In the genomic region with DNA sequence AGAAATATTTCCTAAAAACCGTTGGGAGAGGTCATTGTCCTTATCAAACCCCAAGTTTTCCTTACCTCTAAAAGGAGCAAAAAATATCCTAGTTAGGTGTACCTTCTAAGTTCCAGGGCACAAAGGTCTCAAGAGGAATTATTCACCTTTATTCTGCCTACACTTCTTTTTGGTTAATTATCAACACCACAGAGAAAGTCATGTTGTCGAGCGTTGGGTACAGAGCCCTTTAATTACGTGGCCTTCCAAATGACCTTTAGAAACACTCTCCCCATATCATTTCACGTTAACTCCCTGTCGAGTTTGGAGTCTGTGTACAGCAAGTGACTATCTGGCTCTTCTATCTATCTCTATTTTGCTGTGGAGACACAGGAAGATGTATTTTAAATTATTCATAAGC, we compare ENCODE assay signal across 22 mouse cellular contexts.
A peak's percentile ranks its signal among the peaks of the same experiment; 100 is the strongest.
DNase-seq lines count a peak whose midpoint lies in the region; ATAC-seq and TF ChIP-seq lines count a peak whose summit lies in the region.
"Had no signal": no experiment of that assay in that cellular context is flagged by ENCODE, and none has a peak within 500 bp of the region (broad histone marks: within the 10 kb centered on the region; RNA-seq: fewer than 3 reads in every experiment).

No protein-coding gene starts in this region.

- no peak overlapping the region for H3K9ac ChIP-seq in intestine, embryonic 16.5 days (ENCODE audit: low read depth, low read length)
- no peak overlapping the region for H3K9ac ChIP-seq in intestine, postnatal 0 days (ENCODE audit: low read depth, low read length)
- no peak overlapping the region for H3K9ac ChIP-seq in kidney, embryonic 15.5 days
- H3K9ac ChIP-seq: embryonic facial prominence, embryonic 13.5 days; embryonic facial prominence, embryonic 15.5 days; forebrain, embryonic 12.5 days had no signal

- no peak overlapping the region for H3K4me2 ChIP-seq in intestine, embryonic 16.5 days (ENCODE audit: low read depth, low read length)
- no peak overlapping the region for H3K4me2 ChIP-seq in intestine, postnatal 0 days (replicated peaks; ENCODE audit: low read depth)
- no peak overlapping the region for H3K4me2 ChIP-seq in kidney, embryonic 15.5 days
- H3K4me2 ChIP-seq: embryonic facial prominence, embryonic 13.5 days; embryonic facial prominence, embryonic 15.5 days; forebrain, embryonic 12.5 days had no signal

- H3K36me3 ChIP-seq in intestine, embryonic 16.5 days (ENCODE audit: control insufficient read depth, insufficient read depth, low read length): no peaks in the 10 kb centered on the region
- no peaks in the 10 kb centered on the region for H3K36me3 ChIP-seq in intestine, postnatal 0 days (ENCODE audit: control insufficient read depth, insufficient read depth)
- H3K36me3 ChIP-seq in kidney, adult 2 months (ENCODE audit: control insufficient read depth, insufficient read depth, low read length): no peaks in the 10 kb centered on the region
- no peaks in the 10 kb centered on the region for H3K36me3 ChIP-seq in kidney, embryonic 15.5 days
- H3K36me3 ChIP-seq: embryonic facial prominence, embryonic 13.5 days; embryonic facial prominence, embryonic 15.5 days; forebrain, embryonic 10.5 days; forebrain, embryonic 12.5 days had no signal

- WGBS in intestine, embryonic 16.5 days: 45% methylated on average over 6 of the region's 6 CpGs
- 34% methylated on average over 6 of the region's 6 CpGs for WGBS in intestine, postnatal 0 days
- WGBS in kidney, adult 2 months: 31% methylated on average over 6 of the region's 6 CpGs
- 43% methylated on average over 6 of the region's 6 CpGs for WGBS in kidney, embryonic 15.5 days

- no peak for TF ChIP-seq POLR2A in kidney, adult 2 months (IDR thresholded peaks at IDR 0.05; ENCODE audit: low read depth, low read length)

- no peak overlapping the region for H3K27ac ChIP-seq in intestine, embryonic 16.5 days (ENCODE audit: low read length)
- no peak overlapping the region for H3K27ac ChIP-seq in intestine, postnatal 0 days (ENCODE audit: low read depth, low read length)
- H3K27ac ChIP-seq in kidney, adult 2 months (ENCODE audit: insufficient read depth, low read depth, low read length): no peak overlapping the region
- no peak overlapping the region for H3K27ac ChIP-seq in kidney, embryonic 15.5 days
- H3K27ac ChIP-seq: embryonic facial prominence, embryonic 13.5 days; embryonic facial prominence, embryonic 15.5 days; forebrain, embryonic 10.5 days; forebrain, embryonic 12.5 days had no signal

- 0 out of 2 replicates have a peak, but pooled peaks have one; percentile 58 for ATAC-seq in intestine, embryonic 16.5 days
- no peak for ATAC-seq in intestine, postnatal 0 days
- no peak for ATAC-seq in kidney, embryonic 15.5 days (replicated peaks; ENCODE audit: low FRiP score)
- ATAC-seq: forebrain, embryonic 14.5 days had no signal

- no peaks in the 10 kb centered on the region for H3K9me3 ChIP-seq in intestine, embryonic 16.5 days (ENCODE audit: control insufficient read depth, low read length)
- H3K9me3 ChIP-seq in intestine, postnatal 0 days (ENCODE audit: control insufficient read depth): no peaks in the 10 kb centered on the region
- H3K9me3 ChIP-seq in kidney, embryonic 15.5 days (replicated peaks): no peaks in the 10 kb centered on the region
- H3K9me3 ChIP-seq: embryonic facial prominence, embryonic 13.5 days; embryonic facial prominence, embryonic 15.5 days; forebrain, embryonic 10.5 days; forebrain, embryonic 12.5 days had no signal

- H3K4me1 ChIP-seq in intestine, embryonic 16.5 days (ENCODE audit: control insufficient read depth, insufficient read depth, low read length): no peaks in the 10 kb centered on the region
- no peaks in the 10 kb centered on the region for H3K4me1 ChIP-seq in intestine, postnatal 0 days (replicated peaks; ENCODE audit: control insufficient read depth, insufficient read depth, low read length)
- no peaks in the 10 kb centered on the region; the same call in 1 of the 2 replicates for H3K4me1 ChIP-seq in kidney, adult 2 months (ENCODE audit: control insufficient read depth, insufficient read depth, low read length)
- no peaks in the 10 kb centered on the region for H3K4me1 ChIP-seq in kidney, embryonic 15.5 days
- H3K4me1 ChIP-seq: embryonic facial prominence, embryonic 13.5 days; embryonic facial prominence, embryonic 15.5 days had no signal

- H3K4me3 ChIP-seq in intestine, embryonic 16.5 days (ENCODE audit: low read length): no peak overlapping the region
- H3K4me3 ChIP-seq in intestine, postnatal 0 days (ENCODE audit: low read depth, low read length): no peak overlapping the region
- H3K4me3 ChIP-seq in kidney, adult 2 months (ENCODE audit: insufficient read depth, low read depth, low read length): no peak overlapping the region
- no peak overlapping the region for H3K4me3 ChIP-seq in kidney, embryonic 15.5 days (replicated peaks)
- H3K4me3 ChIP-seq: embryonic facial prominence, embryonic 13.5 days; embryonic facial prominence, embryonic 15.5 days; erythroblast, embryonic 14.5 days; forebrain, embryonic 10.5 days; forebrain, embryonic 12.5 days had no signal

- H3K27me3 ChIP-seq in intestine, embryonic 16.5 days (replicated peaks; ENCODE audit: control insufficient read depth, insufficient read depth, low read length): no peaks in the 10 kb centered on the region
- H3K27me3 ChIP-seq in intestine, postnatal 0 days (replicated peaks; ENCODE audit: control insufficient read depth, insufficient read depth, low read length): no peaks in the 10 kb centered on the region
- H3K27me3 ChIP-seq in kidney, adult 2 months (replicated peaks; ENCODE audit: control insufficient read depth, insufficient read depth, low read length): no peaks in the 10 kb centered on the region
- H3K27me3 ChIP-seq in kidney, embryonic 15.5 days: no peaks in the 10 kb centered on the region
- H3K27me3 ChIP-seq: embryonic facial prominence, embryonic 13.5 days; embryonic facial prominence, embryonic 15.5 days; forebrain, embryonic 12.5 days had no signal

- peak; percentile 58 for DNase-seq in kidney, adult 2 months
- peak; percentile 3 for DNase-seq in kidney, postnatal 14 days
- no peak for DNase-seq in kidney, postnatal 25 days
- DNase-seq: adrenal gland, adult 2 months; adrenal gland, postnatal 10 days; adrenal gland, postnatal 25 days; cerebellum, adult 11 months; cerebellum, adult 18-20 months; cerebellum, adult 8-10 months; cerebellum, adult 9-11 months; cerebellum, postnatal 14 days; cerebellum, postnatal 36 days; embryo, embryonic 11 days had no signal

- TF ChIP-seq CTCF in intestine, postnatal 0 days (IDR thresholded peaks at IDR 0.05; ENCODE audit: low read depth): no peak
- no peak for TF ChIP-seq CTCF in kidney, adult 2 months (conservative IDR thresholded peaks at IDR 0.05; ENCODE audit: insufficient read depth, insufficient read length, low read depth, low read length)

Comparison
In these comparisons a context has a peak if more than half of its experiments do, and no peak if none do; other contexts are left out.
1. DNase-seq: peak in kidney, adult 2 months (single experiment) and kidney, postnatal 14 days (single experiment); none in kidney, postnatal 25 days (0 of 2).